Mouse (Mus musculus) bone marrow, adult 2 months (tissue): ENCODE results near the gene Rnaseh2c.

ENCODE experiments used
- CTCF ChIP-seq: fragments of 200-500 bp; IDR thresholded peaks from 2 replicates; pipeline ENCODE4 v1.5.1; 2011; ENCODE audit warnings: low read length, control low read depth; ENCODE audit not compliant: control insufficient read depth, insufficient read depth
- POLR2A ChIP-seq: fragments of 200-500 bp; IDR thresholded peaks from 2 replicates; pipeline ENCODE4 v1.6.1; 2011; ENCODE audit warnings: low read depth, mild to moderate bottlenecking, control low read depth, low read length, borderline replicate concordance; ENCODE audit not compliant: control insufficient read depth

GRCm38 (mm10) chr19:5591888-5592287, 9.8 kb upstream of the Rnaseh2c start:
- no peak for TF ChIP-seq CTCF
- no peak for TF ChIP-seq POLR2A
